Mouse (Mus musculus) kidney, postnatal 0 days (tissue): ENCODE measurements around the gene Kif26a. TPM values are rescaled to one million over a fixed set of nuclear protein-coding genes. Genes with fewer than 3 reads are reported as not detected.
A peak's percentile ranks its signal among the peaks of the same experiment; 100 is the strongest.

Source experiments
- ATAC-seq: fragments of 200-750 bp; cut with Nextera tagmentation; replicated peaks from 2 replicates; pipeline ENCODE4 v1.8.0; 2017; ENCODE audit warnings: low read depth, moderate number of reproducible peaks, moderate TSS enrichment, moderate library complexity; ENCODE audit not compliant: low FRiP score
- DNase-seq: peaks from one replicate; pipeline ENCODE4 v3.0.0-alpha.2; 2016; ENCODE audit warnings: low spot score
- H3K27ac ChIP-seq: fragments of 300-500 bp; sonication (generic); 2 replicates; pipeline ENCODE4 v1.5.1; 2014; ENCODE audit warnings: mild to moderate bottlenecking
- H3K27me3 ChIP-seq: fragments of 300-500 bp; sonication (generic); 2 replicates; pipeline ENCODE4 v1.6.1; 2014; ENCODE audit warnings: low read length, mixed read lengths; ENCODE audit not compliant: insufficient read depth
- H3K36me3 ChIP-seq: fragments of 300-500 bp; sonication (generic); 2 replicates; pipeline ENCODE4 v1.6.1; 2014; ENCODE audit warnings: low read length, mixed read lengths; ENCODE audit not compliant: insufficient read depth
- H3K4me1 ChIP-seq: fragments of 300-500 bp; sonication (generic); replicated peaks from 2 replicates; pipeline ENCODE4 v1.6.1; 2014; ENCODE audit warnings: antibody characterized with exemption, low read length, mixed read lengths; ENCODE audit not compliant: insufficient read depth
- H3K4me2 ChIP-seq: fragments of 300-500 bp; sonication (generic); 2 replicates; pipeline ENCODE4 v1.6.1; 2014; ENCODE audit warnings: mild to moderate bottlenecking, low read length, moderate library complexity, mixed read lengths
- H3K4me3 ChIP-seq: fragments of 300-500 bp; sonication (generic); replicated peaks from 2 replicates; pipeline ENCODE4 v1.5.1; 2014; ENCODE audit warnings: low read depth, low read length
- H3K9ac ChIP-seq: fragments of 300-500 bp; sonication (generic); 2 replicates; pipeline ENCODE4 v1.6.1; 2014; ENCODE audit warnings: low read depth, low read length
- H3K9me3 ChIP-seq: fragments of 300-500 bp; sonication (generic); replicated peaks from 2 replicates; pipeline ENCODE4 v1.6.1; 2016; ENCODE audit warnings: low read length, inconsistent platforms, mixed read lengths
- CTCF ChIP-seq: IDR thresholded peaks from 2 replicates; pipeline ENCODE4 v1.5.1; 2016; ENCODE audit warnings: antibody characterized with exemption, low read depth, mild to moderate bottlenecking, moderate library complexity
- WGBS: fragments of 180-500 bp; shearing (Covaris S2); extraction: QIAGEN DNeasy Blood & Tissue Kit; methylation state at CpG from one replicate; pipeline ENCODE4 v1.1.7; 2014; 5-methylcytosine and 5-hydroxymethylcytosine counted together
- polyA plus RNA-seq: library from polyadenylated mRNA; unstranded; fragments of >200 nt; fragmentation: Nextera tagmentation; extraction: Ambion mirVana; gene quantifications from 2 replicates; pipeline ENCODE4 v1.2.1, GENCODE M21; 2015

Kif26a gene
- polyA plus RNA-seq, 1 experiment from 2014 or later: 2.2 TPM

GRCm38 (mm10) chr12:112196562-112196961, 50.6 kb downstream of the Kif26a start:
- no peak overlapping the region for H3K9ac ChIP-seq
- no peak for TF ChIP-seq CTCF

DNA sequence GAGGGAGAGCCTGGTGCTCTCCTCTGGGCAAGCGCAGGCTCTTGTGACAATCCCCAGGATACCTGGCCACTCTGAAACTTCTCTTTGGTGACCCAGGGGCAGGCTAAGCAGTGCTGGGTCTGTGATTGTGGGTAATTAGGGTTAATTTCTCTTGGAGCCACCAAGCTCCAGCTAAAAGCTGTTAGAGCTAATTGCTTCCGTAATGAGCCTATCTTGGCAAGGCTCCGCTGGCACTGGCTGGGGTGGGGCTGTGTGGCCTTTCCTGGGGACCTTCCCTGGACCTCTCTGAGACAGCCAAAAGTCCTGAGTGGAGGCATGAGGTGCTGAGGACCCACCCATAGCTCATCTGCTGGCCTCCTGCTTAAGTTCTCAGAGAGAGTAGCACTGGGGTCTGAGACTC, 53.4 kb downstream of the Kif26a start:
- no peak overlapping the region for H3K9ac ChIP-seq
- H3K9me3 ChIP-seq: no peaks in the 10 kb centered on the region
- peaks cover 5% of the 10 kb centered on the region; the same call in 1 of the 2 replicates for H3K4me1 ChIP-seq
- no peak overlapping the region for H3K4me2 ChIP-seq
- DNase-seq (no peak), ATAC-seq (no peak)
- no peaks in the 10 kb centered on the region for H3K27me3 ChIP-seq
- H3K4me3 ChIP-seq: no peak overlapping the region
- no peaks in the 10 kb centered on the region for H3K36me3 ChIP-seq
- H3K27ac ChIP-seq: no peak overlapping the region
- 75% methylated on average over 3 of the region's 3 CpGs for WGBS
- TF ChIP-seq CTCF: no peak

More at GRCm38 (mm10) chr12:112196562-112196961, 50.6 kb downstream of the Kif26a start:
- Histone ChIP-seq H3K9me3 (no peaks in the 10 kb centered on the region), H3K4me3 (no peak overlapping the region), H3K4me2 (no peak overlapping the region), H3K27me3 (no peaks in the 10 kb centered on the region), H3K36me3 (no peaks in the 10 kb centered on the region), H3K4me1 (peaks cover 5% of the 10 kb centered on the region; the same call in 1 of the 2 replicates), H3K27ac (no peak overlapping the region)
- ATAC-seq: no peak
- peak; percentile 65 for DNase-seq
- WGBS: 28% methylated on average over 10 of the region's 10 CpGs

GRCm38 (mm10) chr12:112200045-112200444, 54.0 kb downstream of the Kif26a start:
- WGBS: 62% methylated on average over 2 of the region's 2 CpGs

DNA sequence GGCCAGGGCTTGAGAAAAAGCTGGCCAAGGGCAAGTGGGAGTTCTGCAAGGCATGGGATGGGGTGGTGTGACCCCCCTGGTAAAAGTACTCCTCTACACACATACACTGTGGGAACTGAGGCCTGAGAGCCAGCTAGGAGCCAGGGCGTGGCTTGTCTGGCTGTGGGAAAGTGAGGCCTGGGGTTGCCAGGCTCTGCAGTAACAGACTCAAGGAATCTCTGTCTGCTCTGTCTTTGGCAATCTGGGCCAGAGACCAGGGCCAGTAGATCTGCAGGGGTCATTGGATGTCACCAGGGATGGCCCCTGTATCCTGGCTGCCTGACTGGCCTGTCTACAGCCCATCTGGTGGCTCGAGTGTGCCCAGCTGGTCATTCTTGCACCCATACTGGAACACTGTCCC, 61.2 kb downstream of the Kif26a start:
- H3K36me3 ChIP-seq: no peaks in the 10 kb centered on the region
- no peak overlapping the region for H3K27ac ChIP-seq
- H3K4me1 ChIP-seq: no peaks in the 10 kb centered on the region
- no peak overlapping the region for H3K4me2 ChIP-seq
- H3K9ac ChIP-seq: no peak overlapping the region
- 82% methylated on average over 2 of the region's 2 CpGs for WGBS
- no peak for ATAC-seq
- H3K9me3 ChIP-seq: no peaks in the 10 kb centered on the region
- H3K27me3 ChIP-seq: no peaks in the 10 kb centered on the region
- DNase-seq: no peak
- no peak for TF ChIP-seq CTCF
- no peak overlapping the region for H3K4me3 ChIP-seq

More at GRCm38 (mm10) chr12:112200045-112200444, 54.0 kb downstream of the Kif26a start:
- TF ChIP-seq CTCF: no peak
- H3K27me3 ChIP-seq: no peaks in the 10 kb centered on the region
- no peak overlapping the region for H3K27ac ChIP-seq
- no peak overlapping the region for H3K4me3 ChIP-seq
- no peak for DNase-seq
- H3K9me3 ChIP-seq: no peaks in the 10 kb centered on the region
- no peak for ATAC-seq
- no peaks in the 10 kb centered on the region for H3K36me3 ChIP-seq
- no peak overlapping the region for H3K4me2 ChIP-seq
- H3K9ac ChIP-seq: no peak overlapping the region
- peaks cover 5% of the 10 kb centered on the region; the same call in 1 of the 2 replicates for H3K4me1 ChIP-seq

DNA sequence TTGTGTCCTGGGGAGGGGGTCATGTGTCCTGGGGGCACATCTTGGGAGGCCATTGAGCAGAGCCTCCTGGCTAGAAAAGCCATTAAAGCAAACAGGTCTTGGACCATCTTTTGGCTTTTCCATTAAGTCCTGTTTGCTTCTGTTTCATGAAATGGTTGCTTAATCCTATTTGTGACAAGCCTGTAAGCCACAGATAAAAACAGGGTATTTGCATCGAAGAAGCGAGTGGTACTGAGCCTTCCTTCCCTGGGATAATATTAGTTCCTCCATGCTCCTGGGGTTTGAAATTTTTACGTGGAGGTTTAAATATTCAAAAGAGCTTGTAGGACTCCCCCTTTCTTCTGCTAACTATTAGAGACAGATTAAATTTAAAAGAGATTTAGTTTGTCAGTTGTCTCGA, 61.7 kb downstream of the Kif26a start:
- Histone ChIP-seq H3K36me3 (no peaks in the 10 kb centered on the region), H3K9ac (no peak overlapping the region), H3K4me3 (no peak overlapping the region), H3K4me1 (no peaks in the 10 kb centered on the region), H3K27ac (no peak overlapping the region), H3K27me3 (no peaks in the 10 kb centered on the region), H3K9me3 (no peaks in the 10 kb centered on the region), H3K4me2 (no peak overlapping the region)
- ATAC-seq (no peak), DNase-seq (no peak)
- WGBS: 69% methylated on average over 4 of the region's 4 CpGs
- TF ChIP-seq CTCF: no peak

DNA sequence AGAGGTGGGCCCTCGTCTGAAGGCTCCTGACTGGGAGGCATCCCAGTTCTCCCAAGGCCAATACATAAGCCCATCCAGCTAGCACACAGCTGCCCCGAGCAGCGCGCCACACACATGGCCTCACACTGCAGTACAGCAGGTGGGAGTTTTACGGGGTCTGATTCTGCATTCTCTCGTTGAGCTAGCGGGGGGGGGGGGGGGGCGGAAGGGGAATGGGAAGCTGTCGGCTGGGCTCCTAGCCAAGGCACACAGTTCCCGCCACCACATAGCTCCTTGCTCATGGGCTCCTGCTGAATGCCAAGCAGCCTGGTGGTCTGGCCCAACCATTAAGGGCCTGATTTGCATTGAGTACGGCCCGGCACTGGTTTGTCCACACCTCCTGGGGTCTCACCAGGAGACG, 64.6 kb downstream of the Kif26a start:
- H3K4me3 ChIP-seq: no peak overlapping the region
- ATAC-seq (no peak), DNase-seq (no peak)
- TF ChIP-seq CTCF: no peak
- H3K27ac ChIP-seq: no peak overlapping the region
- H3K9me3 ChIP-seq: no peaks in the 10 kb centered on the region
- H3K9ac ChIP-seq: no peak overlapping the region
- H3K4me1 ChIP-seq: no peaks in the 10 kb centered on the region
- no peaks in the 10 kb centered on the region for H3K27me3 ChIP-seq
- WGBS: 30% methylated on average over 10 of the region's 13 CpGs
- H3K36me3 ChIP-seq: no peaks in the 10 kb centered on the region
- H3K4me2 ChIP-seq: no peak overlapping the region

GRCm38 (mm10) chr12:112214441-112214857, 68.4 kb downstream of the Kif26a start:
- WGBS: 10% methylated on average over 13 of the region's 13 CpGs
- peak; percentile 41 for DNase-seq
- ATAC-seq: 0 out of 2 replicates have a peak, but pooled peaks have one; percentile 22

More at GRCm38 (mm10) chr12:112214441-112214857, 68.4 kb downstream of the Kif26a start:
- Histone ChIP-seq H3K9ac (no peak overlapping the region), H3K4me2 (no peak overlapping the region), H3K27ac (no peak overlapping the region), H3K4me1 (no peaks in the 10 kb centered on the region), H3K4me3 (no peak overlapping the region), H3K27me3 (0 out of 2 replicates have a peak, but pooled peaks cover 3% of the 10 kb centered on the region), H3K9me3 (no peaks in the 10 kb centered on the region), H3K36me3 (no peaks in the 10 kb centered on the region)
- TF ChIP-seq CTCF: no peak
